Mouse (Mus musculus) embryonic facial prominence, embryonic 11.5 days (tissue): ENCODE data around the gene Bach2. TPM values are rescaled to one million over a fixed set of nuclear protein-coding genes. Genes with fewer than 3 reads are reported as not detected.
A peak's percentile ranks its signal among the peaks of the same experiment; 100 is the strongest.

ENCODE experiments used
- ATAC-seq: fragments of 200-750 bp; cut with Nextera tagmentation; replicated peaks from 2 replicates; pipeline ENCODE4 v1.8.0; 2017; ENCODE audit warnings: low read depth; ENCODE audit not compliant: insufficient number of reproducible peaks, low FRiP score, low TSS enrichment
- DNase-seq: peaks from one replicate; pipeline ENCODE4 v3.0.0-alpha.2; 2015; ENCODE audit warnings: low spot score
- H3K27ac ChIP-seq: fragments of 300-500 bp; sonication (generic); replicated peaks from 2 replicates; pipeline ENCODE4 v1.5.1; 2014; ENCODE audit warnings: mild to moderate bottlenecking, low read depth, low read length, control low read depth
- H3K27me3 ChIP-seq: fragments of 300-500 bp; sonication (generic); 2 replicates; pipeline ENCODE4 v1.6.1; 2014; ENCODE audit warnings: mild to moderate bottlenecking, low read length, moderate library complexity, mixed read lengths; ENCODE audit not compliant: control insufficient read depth, insufficient read depth
- H3K36me3 ChIP-seq: fragments of 300-500 bp; sonication (generic); replicated peaks from 2 replicates; pipeline ENCODE4 v1.6.1; 2014; ENCODE audit warnings: low read depth, mild to moderate bottlenecking, low read length, moderate library complexity, mixed read lengths; ENCODE audit not compliant: control insufficient read depth, insufficient read depth
- H3K4me1 ChIP-seq: fragments of 300-500 bp; sonication (generic); 2 replicates; pipeline ENCODE4 v1.6.1; 2014; ENCODE audit warnings: low read length, mixed read lengths; ENCODE audit not compliant: control insufficient read depth, insufficient read depth
- H3K4me2 ChIP-seq: fragments of 300-500 bp; sonication (generic); 2 replicates; pipeline ENCODE4 v1.6.1; 2014; ENCODE audit warnings: low read depth, mild to moderate bottlenecking, control low read depth, low read length, moderate library complexity
- H3K4me3 ChIP-seq: fragments of 300-500 bp; sonication (generic); 2 replicates; pipeline ENCODE4 v1.5.1; 2014; ENCODE audit warnings: low read depth, low read length, control low read depth
- H3K9ac ChIP-seq: fragments of 300-500 bp; sonication (generic); replicated peaks from 2 replicates; pipeline ENCODE4 v1.6.1; 2014; ENCODE audit warnings: mild to moderate bottlenecking, control low read depth, low read length
- H3K9me3 ChIP-seq: fragments of 300-500 bp; sonication (generic); replicated peaks from 2 replicates; pipeline ENCODE4 v1.6.1; 2016; ENCODE audit warnings: mild to moderate bottlenecking, low read length, inconsistent platforms, mixed read lengths; ENCODE audit not compliant: control insufficient read depth
- WGBS: fragments of 180-500 bp; shearing (Covaris S2); extraction: QIAGEN DNeasy Blood & Tissue Kit; methylation state at CpG from one replicate; pipeline ENCODE4 v1.1.7; 2014; 5-methylcytosine and 5-hydroxymethylcytosine counted together
- polyA plus RNA-seq: library from polyadenylated mRNA; unstranded; fragments of >200 nt; fragmentation: Nextera tagmentation; extraction: Ambion mirVana; gene quantifications from 2 replicates; pipeline ENCODE4 v1.2.1, GENCODE M21; 2014

Bach2 gene
- polyA plus RNA-seq, 1 experiment from 2014 or later: 11.5 TPM

GRCm38 (mm10) chr4:32479801-32480700 lies 241.4 kb downstream of the Bach2 start:
- no peaks in the 10 kb centered on the region for H3K9me3 ChIP-seq
- H3K4me2 ChIP-seq: no peak overlapping the region
- peaks cover 11% of the 10 kb centered on the region for H3K4me1 ChIP-seq
- ATAC-seq: 0 out of 2 replicates have a peak, but pooled peaks have one; percentile 16
- no peaks in the 10 kb centered on the region for H3K36me3 ChIP-seq
- WGBS: 69% methylated on average over 16 of the region's 16 CpGs
- DNase-seq: no peak
- H3K27me3 ChIP-seq: no peaks in the 10 kb centered on the region
- no peak overlapping the region for H3K4me3 ChIP-seq
- no peak overlapping the region for H3K9ac ChIP-seq
- H3K27ac ChIP-seq: 0 out of 2 replicates have a peak overlapping the region, but pooled peaks have one; percentile 11

DNA sequence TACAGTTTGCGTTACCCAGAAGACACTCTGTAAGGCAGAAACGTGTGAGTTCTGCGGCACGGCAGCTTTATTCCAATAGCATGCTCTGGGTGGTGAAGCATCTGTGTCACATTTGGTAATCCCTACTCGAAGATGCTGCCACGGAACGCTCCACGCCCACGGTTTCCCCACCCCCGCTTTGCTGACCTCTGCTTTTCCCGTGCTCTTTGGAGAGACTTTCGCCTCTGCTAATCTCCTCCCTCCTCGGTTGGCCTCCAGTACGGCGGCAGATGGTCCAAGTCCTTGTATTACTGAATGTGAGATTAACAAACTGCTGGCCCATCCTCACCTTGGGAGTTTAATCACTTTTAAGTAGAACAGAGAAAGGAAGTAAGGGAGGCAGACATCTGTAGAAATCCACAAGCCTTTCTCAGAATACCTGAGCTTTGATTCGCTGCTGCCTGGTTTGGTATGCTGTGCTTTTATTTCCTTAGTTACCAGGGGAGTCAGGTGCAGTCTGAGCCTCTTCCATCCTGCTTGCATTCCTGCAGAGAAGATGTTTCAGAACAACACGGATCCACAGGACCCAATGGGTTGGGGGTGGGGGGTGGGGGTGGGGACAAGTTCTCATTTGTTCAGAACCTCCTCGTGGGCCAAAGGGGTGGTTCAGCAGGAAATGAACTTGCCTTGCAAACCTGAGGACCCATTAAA lies 242.9 kb downstream of the Bach2 start:
- H3K36me3 ChIP-seq: no peaks in the 10 kb centered on the region
- H3K4me3 ChIP-seq: no peak overlapping the region
- peaks cover 11% of the 10 kb centered on the region for H3K4me1 ChIP-seq
- H3K27me3 ChIP-seq: no peaks in the 10 kb centered on the region
- DNase-seq: peak; percentile 44
- WGBS: 23% methylated on average over 18 of the region's 18 CpGs
- H3K9ac ChIP-seq: no peak overlapping the region
- no peak overlapping the region for H3K27ac ChIP-seq
- H3K9me3 ChIP-seq: no peaks in the 10 kb centered on the region
- ATAC-seq: no peak
- H3K4me2 ChIP-seq: no peak overlapping the region

DNA sequence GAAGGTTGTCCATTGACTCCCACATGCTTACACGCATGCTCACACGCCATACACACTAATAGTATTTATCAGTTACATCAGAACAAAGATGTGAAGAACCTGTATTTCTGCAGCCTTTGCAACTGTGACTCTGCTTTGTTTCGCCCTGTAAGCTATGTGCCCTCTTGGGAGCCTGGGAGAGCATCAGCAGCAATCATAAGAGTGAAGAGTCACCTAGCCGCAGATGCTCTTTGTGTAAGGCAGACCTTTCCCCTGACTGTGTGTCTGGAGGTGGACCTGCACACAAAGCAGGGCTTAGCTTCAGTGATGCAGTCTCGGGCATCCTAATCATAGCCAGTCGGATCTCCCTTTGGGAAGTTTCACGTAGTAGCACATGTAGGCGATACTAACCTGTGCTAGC lies 243.5 kb downstream of the Bach2 start:
- no peak for ATAC-seq
- peaks cover 14% of the 10 kb centered on the region for H3K4me1 ChIP-seq

DNA sequence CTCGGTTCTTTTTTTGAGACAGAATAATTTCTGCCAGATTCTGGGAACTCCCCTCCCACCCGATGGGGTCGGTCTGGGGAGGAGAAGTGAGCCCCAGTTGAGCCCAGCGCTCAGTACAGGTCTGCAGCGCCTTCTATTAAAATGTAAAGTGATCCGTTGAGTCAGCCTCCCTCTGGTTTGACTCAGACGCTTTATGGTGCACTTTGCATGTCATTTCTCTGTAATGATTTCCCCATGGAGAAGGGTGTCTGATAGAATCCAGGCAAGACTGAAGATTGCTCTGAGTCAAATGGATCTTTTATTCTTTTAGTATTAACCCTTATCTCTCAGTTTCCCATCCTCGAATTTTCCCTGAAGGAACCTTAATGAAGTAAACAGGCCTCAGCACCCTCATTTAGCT lies 244.3 kb downstream of the Bach2 start:
- WGBS: 19% methylated on average over 8 of the region's 8 CpGs
- H3K9me3 ChIP-seq: no peaks in the 10 kb centered on the region
- H3K4me3 ChIP-seq: no peak overlapping the region
- ATAC-seq: peak; percentile 72; the same call in 1 of the 2 replicates
- no peaks in the 10 kb centered on the region for H3K36me3 ChIP-seq
- no peaks in the 10 kb centered on the region for H3K27me3 ChIP-seq
- H3K27ac ChIP-seq: no peak overlapping the region
- no peak overlapping the region for H3K4me2 ChIP-seq
- no peak overlapping the region for H3K9ac ChIP-seq
- peak; percentile 73 for DNase-seq
- H3K4me1 ChIP-seq: peaks cover 14% of the 10 kb centered on the region

More for the DNA sequence above, 243.5 kb downstream of the Bach2 start:
- 66% methylated on average over 8 of the region's 8 CpGs for WGBS
- H3K27me3 ChIP-seq: no peaks in the 10 kb centered on the region
- no peak overlapping the region for H3K4me2 ChIP-seq
- H3K4me3 ChIP-seq: no peak overlapping the region
- H3K27ac ChIP-seq: 0 out of 2 replicates have a peak overlapping the region, but pooled peaks have one; percentile 28
- H3K9ac ChIP-seq: no peak overlapping the region
- H3K36me3 ChIP-seq: no peaks in the 10 kb centered on the region
- peak; percentile 14 for DNase-seq
- H3K9me3 ChIP-seq: no peaks in the 10 kb centered on the region

DNA sequence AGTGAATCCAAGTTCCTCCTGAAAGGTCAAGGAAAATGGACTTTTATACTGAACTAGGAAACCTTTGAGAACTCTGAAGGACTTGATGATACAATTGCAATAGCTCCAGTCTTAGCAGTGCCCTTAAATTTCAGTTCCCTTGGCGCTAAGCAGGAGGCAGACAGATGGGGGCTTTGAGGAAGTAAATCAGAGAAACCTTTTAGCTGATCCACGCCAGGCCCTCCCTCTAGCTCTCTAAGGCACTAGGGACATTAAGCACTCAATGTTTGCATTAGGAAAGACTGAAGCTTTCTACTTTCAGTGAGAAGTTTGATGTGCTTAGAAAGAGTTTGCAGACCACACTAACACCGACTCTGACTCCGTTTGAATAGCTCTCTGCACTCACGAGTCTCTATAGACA lies 247.2 kb downstream of the Bach2 start:
- Histone ChIP-seq H3K27ac (no peak overlapping the region), H3K4me2 (no peak overlapping the region), H3K9me3 (no peaks in the 10 kb centered on the region), H3K9ac (no peak overlapping the region), H3K4me3 (no peak overlapping the region), H3K36me3 (no peaks in the 10 kb centered on the region), H3K4me1 (peaks cover 11% of the 10 kb centered on the region), H3K27me3 (no peaks in the 10 kb centered on the region)
- ATAC-seq (no peak), DNase-seq (peak; percentile 22)
- WGBS: 44% methylated on average over 5 of the region's 5 CpGs

DNA sequence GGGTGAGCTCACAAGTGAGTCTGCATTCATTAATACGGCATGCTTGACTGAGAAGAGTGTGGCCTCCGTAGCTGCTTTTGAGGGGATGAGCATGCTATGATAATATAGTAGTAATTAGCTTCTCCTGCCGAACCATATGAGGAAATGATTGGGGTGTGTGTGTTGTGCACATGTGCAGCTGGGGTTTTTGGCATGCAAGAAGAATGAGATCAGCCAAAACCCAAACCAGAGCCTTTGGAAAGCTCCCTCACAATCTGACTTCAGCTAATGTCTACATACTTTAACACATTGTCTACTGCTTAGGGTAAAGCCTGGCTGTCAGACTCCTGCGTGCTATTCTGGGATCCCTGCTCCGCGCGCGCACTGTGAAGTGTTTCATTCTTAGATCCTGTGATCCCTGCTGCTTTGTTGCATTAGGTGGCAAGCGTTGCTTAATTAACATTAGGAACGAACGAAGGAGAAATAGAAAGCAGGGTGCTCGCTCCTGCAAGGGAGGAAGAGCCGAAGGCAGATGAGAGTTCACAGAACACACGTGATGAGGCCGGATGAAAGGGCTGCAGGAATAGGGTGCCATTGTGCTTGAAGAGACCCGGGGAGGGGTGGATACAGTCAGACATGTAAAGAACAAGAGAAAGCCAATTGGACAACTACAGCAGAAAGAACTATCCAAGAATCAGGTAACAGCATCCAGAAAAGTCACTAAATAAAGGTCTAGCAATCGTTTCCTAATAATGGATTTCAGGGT lies 248.2 kb downstream of the Bach2 start:
- no peak for DNase-seq
- peaks cover 6% of the 10 kb centered on the region for H3K4me1 ChIP-seq
- H3K4me3 ChIP-seq: no peak overlapping the region
- ATAC-seq: no peak
- H3K4me2 ChIP-seq: no peak overlapping the region
- H3K9ac ChIP-seq: no peak overlapping the region
- H3K27me3 ChIP-seq: no peaks in the 10 kb centered on the region
- H3K9me3 ChIP-seq: no peaks in the 10 kb centered on the region
- 76% methylated on average over 17 of the region's 17 CpGs for WGBS
- H3K36me3 ChIP-seq: no peaks in the 10 kb centered on the region
- H3K27ac ChIP-seq: no peak overlapping the region

GRCm38 (mm10) chr4:32489186-32489585 lies 250.6 kb downstream of the Bach2 start:
- no peak overlapping the region for H3K4me2 ChIP-seq
- peaks cover 3% of the 10 kb centered on the region; the same call in 1 of the 2 replicates for H3K4me1 ChIP-seq
- no peaks in the 10 kb centered on the region for H3K27me3 ChIP-seq
- no peak overlapping the region; the same call in 1 of the 2 replicates for H3K27ac ChIP-seq
- H3K9ac ChIP-seq: no peak overlapping the region
- ATAC-seq (no peak), DNase-seq (no peak)
- H3K4me3 ChIP-seq: no peak overlapping the region
- WGBS: 79% methylated on average over 1 of the region's 1 CpGs
- no peaks in the 10 kb centered on the region for H3K9me3 ChIP-seq
- H3K36me3 ChIP-seq: no peaks in the 10 kb centered on the region
